Mouse (Mus musculus) heart, embryonic 16.5 days (tissue): ENCODE measurements around the gene Mok. TPM values are rescaled to one million over a fixed set of nuclear protein-coding genes. Genes with fewer than 3 reads are reported as not detected.

ENCODE experiments used
- ATAC-seq: fragments of 200-750 bp; cut with Nextera tagmentation; replicated peaks from 2 replicates; pipeline ENCODE4 v1.8.0; 2017; ENCODE audit warnings: moderate number of reproducible peaks; ENCODE audit not compliant: insufficient read depth, low FRiP score; ENCODE audit errors: extremely low read depth
- H3K27ac ChIP-seq: fragments of 300-500 bp; sonication (generic); 2 replicates; pipeline ENCODE4 v1.5.1; 2014; ENCODE audit warnings: mild to moderate bottlenecking, low read length, control low read depth, moderate library complexity
- H3K27me3 ChIP-seq: fragments of 300-500 bp; sonication (generic); 2 replicates; pipeline ENCODE4 v1.6.1; 2014; ENCODE audit warnings: low read length, mixed read lengths; ENCODE audit not compliant: control insufficient read depth, insufficient read depth
- H3K36me3 ChIP-seq: fragments of 300-500 bp; sonication (generic); 2 replicates; pipeline ENCODE4 v1.6.1; 2014; ENCODE audit not compliant: control insufficient read depth, insufficient read depth
- H3K4me1 ChIP-seq: fragments of 300-500 bp; sonication (generic); 2 replicates; pipeline ENCODE4 v1.6.1; 2014; ENCODE audit warnings: low read length, mixed read lengths; ENCODE audit not compliant: control insufficient read depth, insufficient read depth
- H3K4me2 ChIP-seq: fragments of 300-500 bp; sonication (generic); 2 replicates; pipeline ENCODE4 v1.6.1; 2014; ENCODE audit warnings: low read depth, mild to moderate bottlenecking, control low read depth, low read length
- H3K4me3 ChIP-seq: fragments of 300-500 bp; sonication (generic); 2 replicates; pipeline ENCODE4 v1.5.1; 2014; ENCODE audit warnings: mild to moderate bottlenecking, control low read depth, low read length
- H3K9ac ChIP-seq: fragments of 300-500 bp; sonication (generic); 2 replicates; pipeline ENCODE4 v1.6.1; 2014; ENCODE audit warnings: low read length, control low read depth
- H3K9me3 ChIP-seq: fragments of 300-500 bp; sonication (generic); replicated peaks from 2 replicates; pipeline ENCODE4 v1.6.1; 2016; ENCODE audit warnings: low read length; ENCODE audit not compliant: control insufficient read depth
- WGBS: fragments of 180-500 bp; shearing (Covaris S2); extraction: QIAGEN DNeasy Blood & Tissue Kit; methylation state at CpG from one replicate; pipeline ENCODE4 v1.1.7; 2014; 5-methylcytosine and 5-hydroxymethylcytosine counted together
- polyA plus RNA-seq: library from polyadenylated mRNA; unstranded; fragments of >200 nt; fragmentation: Nextera tagmentation; extraction: Ambion mirVana; gene quantifications from 2 replicates; pipeline ENCODE4 v1.2.1, GENCODE M21; 2015

Gene Mok
- polyA plus RNA-seq, 1 experiment from 2014 or later, result 3.9 TPM

- H3K9ac ChIP-seq, result no peak overlapping the region
- 91% methylated on average over 8 of the region's 8 CpGs for WGBS
- no peak overlapping the region for H3K27ac ChIP-seq
- H3K4me2 ChIP-seq, result no peak overlapping the region
- H3K4me1 ChIP-seq, result peaks cover 8% of the 10 kb centered on the region
- H3K36me3 ChIP-seq, result no peaks in the 10 kb centered on the region
- H3K27me3 ChIP-seq, result no peaks in the 10 kb centered on the region
- no peaks in the 10 kb centered on the region for H3K9me3 ChIP-seq
- H3K4me3 ChIP-seq, result no peak overlapping the region
- ATAC-seq, result no peak
These were observed 49.7 kb downstream of the Mok start for GRCm38 (mm10) chr12:110791026-110791425.

GRCm38 (mm10) chr12:110790580-110790979 is 50.2 kb downstream of the Mok start:
- H3K4me3 ChIP-seq, result no peak overlapping the region
- no peaks in the 10 kb centered on the region for H3K9me3 ChIP-seq
- H3K4me1 ChIP-seq, result peaks cover 8% of the 10 kb centered on the region
- no peak overlapping the region for H3K27ac ChIP-seq
- H3K36me3 ChIP-seq, result no peaks in the 10 kb centered on the region
- H3K27me3 ChIP-seq, result no peaks in the 10 kb centered on the region
- H3K9ac ChIP-seq, result no peak overlapping the region
- no peak overlapping the region for H3K4me2 ChIP-seq
- 84% methylated on average over 4 of the region's 4 CpGs for WGBS
- ATAC-seq, result no peak

GRCm38 (mm10) chr12:110786243-110786642 is 54.5 kb downstream of the Mok start:
- H3K27me3 ChIP-seq, result no peaks in the 10 kb centered on the region
- H3K27ac ChIP-seq, result no peak overlapping the region
- H3K36me3 ChIP-seq, result no peaks in the 10 kb centered on the region; the same call in 1 of the 2 replicates
- H3K9ac ChIP-seq, result no peak overlapping the region
- H3K4me3 ChIP-seq, result no peak overlapping the region
- H3K4me2 ChIP-seq, result no peak overlapping the region
- WGBS, result 81% methylated on average over 4 of the region's 4 CpGs
- no peak for ATAC-seq
- peaks cover 5% of the 10 kb centered on the region; the same call in 1 of the 2 replicates for H3K4me1 ChIP-seq
- no peaks in the 10 kb centered on the region for H3K9me3 ChIP-seq

GRCm38 (mm10) chr12:110784211-110784610 is 56.5 kb downstream of the Mok start:
- 74% methylated on average over 2 of the region's 2 CpGs for WGBS
- H3K27me3 ChIP-seq, result no peaks in the 10 kb centered on the region
- ATAC-seq, result no peak
- H3K4me1 ChIP-seq, result no peaks in the 10 kb centered on the region
- 0 out of 2 replicates have a peak overlapping the region, but pooled peaks have one; percentile 2 for H3K27ac ChIP-seq
- H3K9me3 ChIP-seq, result no peaks in the 10 kb centered on the region
- no peak overlapping the region for H3K4me3 ChIP-seq
- H3K9ac ChIP-seq, result no peak overlapping the region
- peaks cover 6% of the 10 kb centered on the region; the same call in 1 of the 2 replicates for H3K36me3 ChIP-seq
- no peak overlapping the region for H3K4me2 ChIP-seq

- Histone ChIP-seq H3K4me3 (no peak overlapping the region), H3K27me3 (no peaks in the 10 kb centered on the region), H3K36me3 (peaks cover 6% of the 10 kb centered on the region; the same call in 1 of the 2 replicates), H3K27ac (no peak overlapping the region), H3K9me3 (no peaks in the 10 kb centered on the region), H3K4me1 (peaks cover 8% of the 10 kb centered on the region), H3K9ac (no peak overlapping the region), H3K4me2 (no peak overlapping the region)
- 65% methylated on average over 1 of the region's 1 CpGs for WGBS
- ATAC-seq, result no peak
These were observed 58.5 kb downstream of the Mok start for GRCm38 (mm10) chr12:110782278-110782677.

- H3K36me3 ChIP-seq, result peaks cover 6% of the 10 kb centered on the region; the same call in 1 of the 2 replicates
- H3K9ac ChIP-seq, result no peak overlapping the region
- H3K9me3 ChIP-seq, result no peaks in the 10 kb centered on the region
- H3K27me3 ChIP-seq, result no peaks in the 10 kb centered on the region
- H3K4me2 ChIP-seq, result no peak overlapping the region
- H3K4me3 ChIP-seq, result no peak overlapping the region
- ATAC-seq, result no peak
- peaks cover 8% of the 10 kb centered on the region for H3K4me1 ChIP-seq
- H3K27ac ChIP-seq, result no peak overlapping the region
- WGBS, result 89% methylated on average over 8 of the region's 8 CpGs
These were observed 59.6 kb downstream of the Mok start for GRCm38 (mm10) chr12:110781181-110781580.

- WGBS, result 59% methylated on average over 7 of the region's 7 CpGs
- Histone ChIP-seq H3K36me3 (peaks cover 6% of the 10 kb centered on the region; the same call in 1 of the 2 replicates), H3K4me2 (no peak overlapping the region), H3K27ac (no peak overlapping the region), H3K4me3 (no peak overlapping the region), H3K9ac (no peak overlapping the region), H3K27me3 (no peaks in the 10 kb centered on the region), H3K9me3 (no peaks in the 10 kb centered on the region), H3K4me1 (peaks cover 14% of the 10 kb centered on the region)
- no peak for ATAC-seq
These were observed 61.4 kb downstream of the Mok start for GRCm38 (mm10) chr12:110779296-110779695.

- Histone ChIP-seq H3K36me3 (peaks cover 6% of the 10 kb centered on the region; the same call in 1 of the 2 replicates), H3K4me3 (no peak overlapping the region), H3K4me2 (no peak overlapping the region), H3K27me3 (no peaks in the 10 kb centered on the region), H3K9ac (no peak overlapping the region), H3K4me1 (peaks cover 14% of the 10 kb centered on the region), H3K9me3 (no peaks in the 10 kb centered on the region), H3K27ac (no peak overlapping the region)
- no peak for ATAC-seq
- whole genome bisulfite sequencing, result 74% methylated on average over 5 of the region's 5 CpGs
These were observed 62.9 kb downstream of the Mok start for GRCm38 (mm10) chr12:110777853-110778252.

- H3K36me3 ChIP-seq, result peaks cover 6% of the 10 kb centered on the region; the same call in 1 of the 2 replicates
- H3K4me2 ChIP-seq, result no peak overlapping the region
- no peak overlapping the region for H3K9ac ChIP-seq
- H3K4me1 ChIP-seq, result peaks cover 16% of the 10 kb centered on the region
- no peaks in the 10 kb centered on the region for H3K27me3 ChIP-seq
- peak; percentile 19; the same call in 1 of the 2 replicates for ATAC-seq
- WGBS, result 62% methylated on average over 5 of the region's 5 CpGs
- H3K27ac ChIP-seq, result no peak overlapping the region; the same call in 1 of the 2 replicates
- H3K4me3 ChIP-seq, result no peak overlapping the region
- H3K9me3 ChIP-seq, result no peaks in the 10 kb centered on the region
These were observed 64.9 kb downstream of the Mok start for GRCm38 (mm10) chr12:110775628-110776426.
